Mouse (Mus musculus): ENCODE measurements around the gene As3mt. TPM values are rescaled to one million over a fixed set of nuclear protein-coding genes. Genes with fewer than 3 reads are reported as not detected.
"Not testable (repeated sequence)": the region's sequence is repeated elsewhere in the genome, so short reads cannot be mapped to it uniquely, and the experiment has no call there.

As3mt gene
- polyA plus RNA-seq, 1 experiment from 2014 or later, result 27.6 TPM

DNA sequence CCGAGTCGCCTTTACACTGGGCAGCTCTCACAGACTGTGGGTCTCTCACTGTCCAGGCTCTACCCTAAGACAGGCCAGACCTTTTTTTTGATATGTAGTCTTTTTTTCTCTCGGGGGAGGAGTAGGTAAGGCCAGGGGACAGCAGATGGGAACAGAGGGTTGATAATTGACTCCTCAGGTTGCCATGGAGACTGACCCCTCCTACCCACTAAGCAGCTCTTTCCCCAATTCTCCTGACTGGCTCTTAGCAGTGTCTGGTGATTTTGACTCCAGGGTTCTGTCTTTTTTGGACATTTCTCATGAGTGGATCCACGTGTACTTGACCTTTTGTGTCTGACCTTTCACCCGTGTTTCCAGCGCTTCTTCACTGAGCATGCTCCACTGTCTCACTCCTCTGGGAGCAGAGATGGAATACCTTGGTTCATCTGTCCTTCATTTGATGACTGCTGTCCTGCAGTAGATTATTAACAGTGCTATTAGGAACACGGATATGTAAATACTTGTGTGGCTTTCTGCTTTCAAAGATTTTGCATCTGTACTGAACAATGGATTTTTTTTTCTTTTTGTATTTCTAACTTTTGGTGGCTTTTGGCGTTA is 20.0 kb downstream of the As3mt start:
- TF ChIP-seq EP300 (IDR thresholded peaks at IDR 0.05) (no peak), CTCF (IDR thresholded peaks at IDR 0.05) (no peak)
- H3K4me2 ChIP-seq (replicated peaks; ENCODE audit: low read depth, low read length), result no peak overlapping the region
- H3K4me1 ChIP-seq (ENCODE audit: insufficient read depth, low read depth, low read length), result no peaks in the 10 kb centered on the region
- no peak overlapping the region for H3K27ac ChIP-seq (ENCODE audit: low read length)
- 54% methylated on average over 8 of the region's 8 CpGs for WGBS
- no peak overlapping the region for H3K4me3 ChIP-seq (ENCODE audit: low read depth, low read length)
- H3K36me3 ChIP-seq (ENCODE audit: insufficient read depth, low read length), result 0 out of 2 replicates have a peak, but pooled peaks cover 7% of the 10 kb centered on the region
- H3K27me3 ChIP-seq (replicated peaks; ENCODE audit: insufficient read depth, low read length), result no peaks in the 10 kb centered on the region
- no peak overlapping the region for H3K9ac ChIP-seq (replicated peaks; ENCODE audit: low read depth)
- no peak for ATAC-seq
- H3K9me3 ChIP-seq (ENCODE audit: low read length), result no peaks in the 10 kb centered on the region
- DNase-seq (ENCODE audit: low spot score), result peak; percentile 5

DNA sequence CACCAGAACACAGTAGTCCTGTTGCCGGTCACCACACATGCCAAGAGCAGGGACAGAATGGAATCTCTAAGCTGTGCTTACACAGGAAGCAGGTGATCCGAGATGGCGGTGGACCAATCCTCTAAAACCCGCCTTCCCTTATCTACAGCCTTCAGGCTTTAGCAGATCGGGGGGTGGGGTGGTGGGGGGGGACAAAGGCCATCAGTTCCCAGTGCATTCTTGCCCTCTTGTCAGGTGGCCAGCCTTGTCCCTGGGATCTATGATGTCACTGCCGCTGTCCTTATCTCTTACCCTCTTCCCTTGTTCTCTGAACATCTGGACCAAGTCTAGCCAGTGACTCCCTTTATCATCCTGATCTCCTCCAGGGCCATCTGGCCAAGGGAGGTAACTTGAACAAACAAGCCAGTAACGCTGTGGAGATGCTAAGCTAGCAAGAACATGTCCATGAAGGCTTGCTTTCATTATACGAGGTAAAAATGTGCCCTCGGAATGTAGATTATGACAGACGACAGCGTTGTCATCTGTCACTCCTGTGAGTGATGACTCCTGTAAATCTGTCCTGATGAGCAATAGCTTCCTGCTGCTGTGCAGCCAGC is 20.8 kb downstream of the As3mt start:
- Histone ChIP-seq H3K27me3 (replicated peaks; ENCODE audit: insufficient read depth, low read length) (no peaks in the 10 kb centered on the region), H3K27ac (ENCODE audit: low read length) (no peak overlapping the region), H3K9me3 (ENCODE audit: low read length) (no peaks in the 10 kb centered on the region), H3K4me3 (ENCODE audit: low read depth, low read length) (no peak overlapping the region), H3K4me1 (ENCODE audit: insufficient read depth, low read depth, low read length) (no peaks in the 10 kb centered on the region), H3K4me2 (replicated peaks; ENCODE audit: low read depth, low read length) (no peak overlapping the region), H3K36me3 (ENCODE audit: insufficient read depth, low read length) (0 out of 2 replicates have a peak, but pooled peaks cover 7% of the 10 kb centered on the region), H3K9ac (replicated peaks; ENCODE audit: low read depth) (no peak overlapping the region)
- 38% methylated on average over 11 of the region's 11 CpGs for WGBS
- no peak for DNase-seq (ENCODE audit: low spot score)
- ATAC-seq, result no peak
- TF ChIP-seq CTCF (IDR thresholded peaks at IDR 0.05) (no peak), EP300 (IDR thresholded peaks at IDR 0.05) (no peak)

DNA sequence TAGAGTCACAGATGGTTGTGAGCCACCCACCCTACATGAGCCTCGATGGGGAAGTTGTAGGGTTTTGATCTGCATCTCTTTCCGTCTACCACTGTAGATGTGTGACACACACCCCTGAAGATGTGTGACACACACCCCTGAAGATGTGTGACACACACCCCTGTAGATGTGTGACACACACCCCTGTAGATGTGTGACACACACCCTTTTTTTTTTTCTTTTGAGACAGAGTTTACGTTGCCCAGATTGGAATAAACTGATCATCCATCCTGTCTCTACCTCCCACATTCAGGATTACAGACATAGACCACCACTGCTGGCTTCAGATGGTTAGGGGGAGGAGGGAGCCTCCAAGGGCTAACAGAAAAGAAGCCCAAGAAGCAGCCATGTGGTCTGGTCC is 21.7 kb downstream of the As3mt start:
- Histone ChIP-seq H3K9ac (replicated peaks; ENCODE audit: low read depth) (no peak overlapping the region), H3K9me3 (ENCODE audit: low read length) (no peaks in the 10 kb centered on the region), H3K27me3 (replicated peaks; ENCODE audit: insufficient read depth, low read length) (no peaks in the 10 kb centered on the region), H3K4me3 (ENCODE audit: low read depth, low read length) (no peak overlapping the region), H3K4me1 (ENCODE audit: insufficient read depth, low read depth, low read length) (no peaks in the 10 kb centered on the region), H3K36me3 (ENCODE audit: insufficient read depth, low read length) (0 out of 2 replicates have a peak, but pooled peaks cover 7% of the 10 kb centered on the region), H3K4me2 (replicated peaks; ENCODE audit: low read depth, low read length) (no peak overlapping the region), H3K27ac (ENCODE audit: low read length) (no peak overlapping the region)
- DNase-seq (ENCODE audit: low spot score) (no peak), ATAC-seq (no peak)
- 73% methylated on average over 3 of the region's 3 CpGs for WGBS
- TF ChIP-seq CTCF (IDR thresholded peaks at IDR 0.05) (no peak), EP300 (IDR thresholded peaks at IDR 0.05) (no peak)

DNA sequence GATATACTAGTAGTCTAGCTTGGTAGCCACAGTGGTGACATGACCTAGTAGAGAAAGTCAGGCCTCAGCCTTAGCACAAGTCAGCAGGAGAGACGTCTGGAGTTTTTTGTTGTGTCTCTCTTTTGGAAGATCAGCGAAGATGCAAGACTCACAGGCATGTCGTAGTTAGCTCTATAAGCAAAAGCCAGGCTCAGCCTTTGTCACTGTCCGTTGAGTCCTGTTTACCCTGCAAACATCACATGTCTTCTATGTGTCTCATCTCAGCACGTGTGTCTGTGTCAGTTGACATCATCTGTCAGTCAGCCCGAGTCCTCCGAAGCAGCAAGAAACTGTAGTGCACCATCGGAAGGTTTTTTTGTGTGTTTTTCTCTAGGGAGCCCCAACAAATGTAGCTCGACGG is 24.1 kb downstream of the As3mt start:
- Histone ChIP-seq H3K4me3 (ENCODE audit: low read depth, low read length) (no peak overlapping the region), H3K4me1 (ENCODE audit: insufficient read depth, low read depth, low read length) (no peaks in the 10 kb centered on the region), H3K9me3 (ENCODE audit: low read length) (no peaks in the 10 kb centered on the region), H3K36me3 (ENCODE audit: insufficient read depth, low read length) (0 out of 2 replicates have a peak, but pooled peaks cover under 1% of the 10 kb centered on the region), H3K4me2 (replicated peaks; ENCODE audit: low read depth, low read length) (no peak overlapping the region), H3K9ac (replicated peaks; ENCODE audit: low read depth) (no peak overlapping the region), H3K27me3 (replicated peaks; ENCODE audit: insufficient read depth, low read length) (no peaks in the 10 kb centered on the region), H3K27ac (ENCODE audit: low read length) (no peak overlapping the region)
- WGBS, result 80% methylated on average over 10 of the region's 10 CpGs
- no peak for DNase-seq (ENCODE audit: low spot score)
- ATAC-seq, result no peak
- TF ChIP-seq EP300 (IDR thresholded peaks at IDR 0.05) (no peak), CTCF (IDR thresholded peaks at IDR 0.05) (no peak)

DNA sequence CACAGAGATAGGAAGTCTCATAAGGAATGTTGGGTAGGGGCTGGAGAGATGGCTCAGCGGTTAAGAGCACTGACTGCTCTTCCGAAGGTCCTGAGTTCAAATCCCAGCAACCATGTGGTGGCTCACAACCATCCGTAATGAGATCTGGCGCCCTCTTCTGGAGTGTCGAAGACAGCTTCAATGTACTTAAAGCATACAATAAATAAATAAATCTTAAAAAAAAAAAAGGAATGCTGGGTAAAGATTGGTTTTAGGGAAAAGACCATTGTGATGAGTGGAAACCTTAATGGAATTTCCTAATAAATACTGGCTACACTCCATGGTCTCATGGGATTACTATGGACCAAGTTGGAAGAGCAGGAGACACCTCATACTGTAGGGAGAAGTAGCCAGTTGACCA is 25.4 kb downstream of the As3mt start:
- H3K27me3 ChIP-seq (replicated peaks; ENCODE audit: insufficient read depth, low read length); H3K27ac ChIP-seq (ENCODE audit: low read length); H3K36me3 ChIP-seq (ENCODE audit: insufficient read depth, low read length); ATAC-seq; DNase-seq (ENCODE audit: low spot score); H3K9me3 ChIP-seq (ENCODE audit: low read length); H3K4me1 ChIP-seq (ENCODE audit: insufficient read depth, low read depth, low read length); H3K4me2 ChIP-seq (replicated peaks; ENCODE audit: low read depth, low read length); H3K4me3 ChIP-seq (ENCODE audit: low read depth, low read length); H3K9ac ChIP-seq (replicated peaks; ENCODE audit: low read depth): not testable (repeated sequence)
- WGBS, result 90% methylated on average over 5 of the region's 5 CpGs
- TF ChIP-seq CTCF (IDR thresholded peaks at IDR 0.05), result peak; percentile 27; the same call in 1 of the 2 replicates

DNA sequence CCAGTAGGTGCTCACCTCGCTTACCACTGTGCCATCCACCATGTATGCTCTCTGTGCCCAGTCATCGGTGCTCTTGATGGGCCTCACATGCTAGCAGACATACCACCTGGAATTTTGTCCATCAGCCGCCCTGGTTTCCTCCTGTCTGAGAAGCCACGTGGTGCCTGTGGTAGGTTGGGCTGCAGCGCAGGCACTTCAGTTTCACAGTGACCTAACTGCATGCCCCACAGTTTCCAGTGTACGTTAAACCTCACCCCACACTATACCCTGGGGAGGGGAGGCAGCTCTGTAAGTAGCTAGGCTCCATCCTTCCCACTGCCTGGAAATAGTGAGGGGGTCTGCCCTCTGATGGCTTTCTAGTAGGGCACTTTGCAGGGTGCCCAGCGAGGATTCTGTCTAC is 26.4 kb downstream of the As3mt start:
- H3K4me2 ChIP-seq (replicated peaks; ENCODE audit: low read depth, low read length), result no peak overlapping the region
- H3K9me3 ChIP-seq (ENCODE audit: low read length), result no peaks in the 10 kb centered on the region
- no peaks in the 10 kb centered on the region for H3K27me3 ChIP-seq (replicated peaks; ENCODE audit: insufficient read depth, low read length)
- 81% methylated on average over 7 of the region's 7 CpGs for WGBS
- no peak for ATAC-seq
- H3K36me3 ChIP-seq (ENCODE audit: insufficient read depth, low read length), result no peaks in the 10 kb centered on the region
- H3K4me1 ChIP-seq (ENCODE audit: insufficient read depth, low read depth, low read length), result no peaks in the 10 kb centered on the region
- no peak overlapping the region for H3K9ac ChIP-seq (replicated peaks; ENCODE audit: low read depth)
- DNase-seq (ENCODE audit: low spot score), result no peak
- no peak for TF ChIP-seq EP300 (IDR thresholded peaks at IDR 0.05)
- no peak for TF ChIP-seq CTCF (IDR thresholded peaks at IDR 0.05)
- no peak overlapping the region for H3K27ac ChIP-seq (ENCODE audit: low read length)
- H3K4me3 ChIP-seq (ENCODE audit: low read depth, low read length), result no peak overlapping the region
